Mouse (Mus musculus) G1E-ER4 (cell line): Measurements from ENCODE around the gene H2afj. TPM values are rescaled to one million over a fixed set of nuclear protein-coding genes. Genes with fewer than 3 reads are reported as not detected.

Source experiments
- GATA1 ChIP-seq: IDR thresholded peaks from one replicate; pipeline ENCODE4 v1.8.0; 2012; ENCODE audit warnings: low read length, inconsistent platforms
- polyA plus RNA-seq: library from polyadenylated mRNA; stranded (reverse); fragments of >175 nt; gene quantifications from 2 replicates; pipeline ENCODE4 v1.2.3, GENCODE M21; 2012

Gene H2afj
- polyA plus RNA-seq: 320 and 434 TPM in 2 replicates

- TF ChIP-seq GATA1: no peak
Observed at GRCm38 (mm10) chr6:136808014-136808417, at the start of gene H2afj. Gene H2afj, plus strand, starts transcription at chr6:136808244.

GRCm38 (mm10) chr6:136763912-136764311 is 44.1 kb upstream of the H2afj start:
- no peak for TF ChIP-seq GATA1

- no peak for TF ChIP-seq GATA1
Observed at GRCm38 (mm10) chr6:136769143-136769542, 38.9 kb upstream of the H2afj start.

- TF ChIP-seq GATA1: no peak
Observed at GRCm38 (mm10) chr6:136769859-136770258, 38.2 kb upstream of the H2afj start.

- TF ChIP-seq GATA1: no peak
Observed at GRCm38 (mm10) chr6:136776392-136776791, 31.7 kb upstream of the H2afj start.

GRCm38 (mm10) chr6:136781377-136781986 is 26.6 kb upstream of the H2afj start, which contains the start of gene Gucy2c:
Gene Gucy2c, minus strand, starts transcription at chr6:136781765.
- TF ChIP-seq GATA1: no peak

- TF ChIP-seq GATA1: no peak
Observed at GRCm38 (mm10) chr6:136782146-136782545, 25.9 kb upstream of the H2afj start.

- TF ChIP-seq GATA1: no peak
Observed at GRCm38 (mm10) chr6:136782761-136783160, 25.3 kb upstream of the H2afj start.

- TF ChIP-seq GATA1: no peak
Observed at GRCm38 (mm10) chr6:136789391-136789971, 18.6 kb upstream of the H2afj start.

GRCm38 (mm10) chr6:136792884-136793758 is 14.9 kb upstream of the H2afj start:
- TF ChIP-seq GATA1: no peak

GRCm38 (mm10) chr6:136793831-136794525 is 14.1 kb upstream of the H2afj start:
- no peak for TF ChIP-seq GATA1

GRCm38 (mm10) chr6:136795110-136795509 is 12.9 kb upstream of the H2afj start:
- TF ChIP-seq GATA1: no peak

GRCm38 (mm10) chr6:136795850-136796249 is 12.2 kb upstream of the H2afj start:
- TF ChIP-seq GATA1: no peak

- no peak for TF ChIP-seq GATA1
Observed at GRCm38 (mm10) chr6:136800710-136801109, 7.3 kb upstream of the H2afj start.

- TF ChIP-seq GATA1: no peak
Observed at GRCm38 (mm10) chr6:136801274-136801673, 6.8 kb upstream of the H2afj start.
